Mouse (Mus musculus) left cerebral cortex, postnatal 36 days (tissue): ENCODE results near the gene Vsig10. TPM values are rescaled to one million over a fixed set of nuclear protein-coding genes. Genes with fewer than 3 reads are reported as not detected.

Experiments used
- DNase-seq, 2 experiments: peaks; one replicate each; pipeline ENCODE4 v3.0.0; 2021 to 2022; ENCODE audit warnings: low spot score in 2 of 2, mixed read lengths in 1 of 2
- intact Hi-C: fragments of 180-260 bp; cut with DNase I; formaldehyde crosslinking; loops from one replicate; pipeline ENCODE4 v1.15.1; 2025
- total RNA-seq, 2 experiments: library from RNA; stranded (reverse); gene quantifications; 2 replicates each; pipeline ENCODE4 v1.2.3; 2021

Gene Vsig10
- total RNA-seq, 2 experiments from 2014 or later: 2.7 to 2.9 TPM

DNA sequence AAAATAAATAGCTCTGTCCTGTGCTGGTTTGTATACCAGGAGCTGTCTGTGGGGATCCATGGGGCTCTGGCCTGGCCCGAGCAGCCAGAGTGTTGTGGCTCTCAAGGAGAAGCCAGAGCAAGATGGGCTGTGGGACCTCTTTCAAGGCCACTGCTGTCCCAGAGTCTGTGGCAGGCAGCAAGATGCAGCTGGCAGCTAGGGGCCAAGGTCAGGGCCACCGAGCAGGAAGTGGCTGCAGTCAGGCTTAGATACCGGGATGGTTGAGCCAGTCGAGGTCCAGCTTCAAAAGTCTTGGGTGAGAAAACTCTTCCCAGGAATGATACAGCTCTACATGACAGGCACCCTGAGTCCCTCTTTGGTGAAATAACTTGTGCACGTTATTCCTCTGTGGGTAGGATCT, 28.1 kb downstream of the Vsig10 start:
- intact Hi-C loops: no loop called here
- no peak for DNase-seq

- DNase-seq: no peak
- intact Hi-C loops: no loop called here
Measured at GRCm38 (mm10) chr5:117347838-117348237, 29.0 kb downstream of the Vsig10 start.

DNA sequence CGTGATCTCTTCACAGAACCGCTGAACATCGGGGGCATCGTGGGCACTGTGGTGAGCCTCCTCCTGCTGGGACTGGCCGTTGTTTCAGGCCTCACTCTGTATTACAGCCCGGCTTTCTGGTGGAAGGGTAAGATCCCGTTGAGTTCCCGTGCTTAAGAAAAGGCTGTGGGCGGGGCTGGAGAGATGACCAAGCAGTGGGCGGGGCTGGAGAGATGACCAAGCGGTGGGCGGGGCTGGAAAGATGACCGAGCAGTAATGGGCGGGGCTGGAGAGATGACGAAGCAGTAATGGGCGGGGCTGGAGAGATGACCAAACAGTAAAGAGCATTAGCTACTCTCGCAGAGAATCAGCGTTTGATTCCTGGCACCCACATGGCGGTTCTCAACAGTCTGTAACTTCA, 29.4 kb downstream of the Vsig10 start:
- DNase-seq: no peak
- intact Hi-C loops: no loop called here

GRCm38 (mm10) chr5:117354121-117354520, 35.2 kb downstream of the Vsig10 start:
- DNase-seq: no peak
- intact Hi-C loops: no loop called here

GRCm38 (mm10) chr5:117355648-117356303, 36.9 kb downstream of the Vsig10 start:
- DNase-seq: no peak
- intact Hi-C loops: loop anchor here (5.0 kb wide), 3 partner anchors 38 to 238 kb away; partner anchors contain the start of genes Ksr2, Suds3 and Vsig10

DNA sequence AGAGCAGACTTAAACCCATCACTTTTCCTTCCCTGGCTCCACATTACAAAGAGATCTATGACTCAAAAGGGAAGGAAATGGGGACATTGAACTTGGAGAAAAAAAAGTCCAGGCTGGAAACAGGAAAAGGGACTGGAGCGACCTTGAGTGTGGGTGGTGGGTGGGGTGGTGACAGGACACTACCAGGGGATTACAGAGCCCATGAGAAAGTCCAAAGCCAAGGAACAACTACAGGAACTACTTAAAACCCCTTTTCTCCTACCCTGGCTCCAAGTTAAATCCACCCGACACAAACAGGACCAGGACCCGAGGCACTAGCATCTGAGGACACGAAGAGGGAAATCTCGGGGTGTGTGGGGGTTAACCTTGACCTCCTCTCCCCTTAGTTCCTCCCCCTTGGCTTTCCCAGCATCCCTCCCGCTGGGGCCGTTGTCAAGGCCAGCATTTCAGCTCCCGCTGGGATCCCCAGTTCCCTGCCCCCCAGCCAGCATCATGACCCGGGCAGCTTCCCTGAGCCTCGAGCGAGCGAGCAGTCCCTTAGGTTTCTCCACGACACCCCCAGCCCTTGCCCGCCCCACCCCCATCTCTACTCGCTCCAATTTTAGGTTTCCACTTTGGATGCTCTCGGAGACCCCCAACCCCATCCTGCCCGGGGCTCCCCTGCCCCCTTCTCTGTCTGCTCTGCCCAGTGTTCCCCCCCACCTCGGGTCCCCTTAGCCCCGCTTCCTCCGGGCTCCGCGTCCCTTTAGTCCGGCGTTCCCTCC, 37.7 kb downstream of the Vsig10 start:
- DNase-seq: peak; percentile 34 to 41
- intact Hi-C loops: loop anchor here (5.0 kb wide), 3 partner anchors 39 to 239 kb away; partner anchors contain the start of genes Ksr2, Suds3 and Vsig10

GRCm38 (mm10) chr5:117357129-117357477, 38.2 kb downstream of the Vsig10 start, which contains the start of gene Wsb2:
Gene Wsb2, plus strand, starts transcription at chr5:117357304.
- intact Hi-C loops: loop anchor here (5.0 kb wide), 3 partner anchors 40 to 240 kb away; partner anchors contain the start of genes Ksr2, Suds3 and Vsig10

DNA sequence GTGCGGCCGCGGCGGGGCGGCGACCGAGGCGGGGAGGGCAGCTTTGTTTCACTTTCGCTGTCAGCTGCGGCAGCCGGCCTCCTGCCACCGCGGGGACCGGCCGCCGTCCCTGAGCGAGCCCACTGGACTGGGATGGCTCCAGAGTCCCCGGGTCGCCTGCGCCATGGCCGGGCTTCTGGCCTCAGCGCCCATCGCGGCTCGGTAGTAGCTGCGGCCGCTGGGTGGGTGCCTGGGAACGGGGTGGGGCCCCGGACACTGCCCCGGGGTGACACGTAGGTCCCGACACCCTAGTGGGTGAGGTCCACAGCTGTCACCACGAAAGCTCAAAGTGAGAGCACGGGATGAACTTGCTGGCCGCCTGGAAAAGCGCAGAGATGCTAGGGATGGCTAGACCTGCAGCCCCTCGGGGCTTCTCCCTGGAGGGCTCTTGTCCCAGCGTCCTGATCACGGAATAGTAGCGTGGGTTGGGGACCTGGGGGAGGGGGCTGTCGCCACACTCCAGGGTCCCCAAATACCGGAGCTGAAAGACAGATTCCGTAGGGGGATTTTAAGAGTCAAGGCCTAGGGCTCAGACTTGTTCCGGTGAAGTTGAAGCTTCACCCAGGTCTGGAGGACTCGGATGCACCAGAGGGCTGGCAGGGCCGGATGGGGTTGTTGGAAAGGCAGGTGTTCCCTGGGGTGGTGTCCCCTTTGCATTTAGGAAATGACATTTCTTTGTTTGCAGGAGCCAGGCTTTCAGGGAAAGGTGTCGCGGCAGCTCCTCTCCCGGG, 38.8 kb downstream of the Vsig10 start:
- peak; percentile 36 to 48 for DNase-seq
- intact Hi-C loops: loop anchor here (5.0 kb wide), 3 partner anchors 40 to 240 kb away; partner anchors contain the start of genes Ksr2, Suds3 and Vsig10

More at GRCm38 (mm10) chr5:117357129-117357477, 38.2 kb downstream of the Vsig10 start, which contains the start of gene Wsb2:
- peak; percentile 72 to 84 for DNase-seq

- DNase-seq: no peak
- intact Hi-C loops: loop anchor here (5.0 kb wide), 3 partner anchors 41 to 241 kb away; partner anchors contain the start of genes Ksr2, Suds3 and Vsig10
Measured at GRCm38 (mm10) chr5:117358248-117358630, 39.4 kb downstream of the Vsig10 start.

DNA sequence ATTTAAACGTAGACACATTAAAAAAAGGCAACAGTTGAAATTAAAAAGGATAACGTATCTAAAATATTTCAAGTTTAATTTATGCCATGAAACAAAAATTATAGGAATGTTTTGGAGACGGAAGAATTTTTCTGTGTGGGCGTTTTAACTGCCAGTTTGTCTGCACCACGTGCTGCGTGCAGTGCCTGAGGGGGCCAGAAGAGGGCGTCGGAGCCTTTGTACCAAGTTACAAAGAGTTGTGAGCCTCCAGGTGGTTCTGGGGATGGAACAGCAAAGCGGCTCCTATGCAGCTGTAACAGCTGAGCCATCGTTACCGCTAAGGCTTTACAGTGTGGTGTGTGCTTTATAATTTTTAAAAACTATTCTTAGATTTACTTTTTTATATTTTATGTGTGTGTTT, 39.8 kb downstream of the Vsig10 start:
- intact Hi-C loops: loop anchor here (5.0 kb wide), 3 partner anchors 41 to 241 kb away; partner anchors contain the start of genes Ksr2, Suds3 and Vsig10
- peak; percentile 70 to 77 for DNase-seq

- no peak for DNase-seq
- intact Hi-C loops: loop anchor here (5.0 kb wide), 3 partner anchors 42 to 242 kb away; partner anchors contain the start of genes Ksr2, Suds3 and Vsig10
Measured at GRCm38 (mm10) chr5:117359497-117360227, 40.8 kb downstream of the Vsig10 start.

DNA sequence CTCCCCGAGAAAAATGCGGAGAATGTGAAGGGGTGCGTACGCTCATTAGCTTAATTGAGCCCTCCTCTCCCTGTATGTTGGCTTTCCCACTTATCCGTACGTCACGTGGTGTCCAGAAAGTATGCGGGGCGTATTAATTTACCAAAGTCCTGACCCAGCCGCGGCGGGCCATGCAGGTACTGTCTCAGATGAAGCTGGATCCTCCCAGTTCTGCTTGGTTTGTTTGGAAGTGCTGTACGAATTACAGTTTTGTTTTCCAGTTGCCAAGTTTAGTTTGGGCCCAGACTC, 41.3 kb downstream of the Vsig10 start:
- intact Hi-C loops: no loop called here
- no peak for DNase-seq

GRCm38 (mm10) chr5:117360631-117361541, 42.0 kb downstream of the Vsig10 start:
- intact Hi-C loops: no loop called here
- DNase-seq: no peak

GRCm38 (mm10) chr5:117361590-117361989, 42.7 kb downstream of the Vsig10 start:
- no peak for DNase-seq
- intact Hi-C loops: no loop called here

DNA sequence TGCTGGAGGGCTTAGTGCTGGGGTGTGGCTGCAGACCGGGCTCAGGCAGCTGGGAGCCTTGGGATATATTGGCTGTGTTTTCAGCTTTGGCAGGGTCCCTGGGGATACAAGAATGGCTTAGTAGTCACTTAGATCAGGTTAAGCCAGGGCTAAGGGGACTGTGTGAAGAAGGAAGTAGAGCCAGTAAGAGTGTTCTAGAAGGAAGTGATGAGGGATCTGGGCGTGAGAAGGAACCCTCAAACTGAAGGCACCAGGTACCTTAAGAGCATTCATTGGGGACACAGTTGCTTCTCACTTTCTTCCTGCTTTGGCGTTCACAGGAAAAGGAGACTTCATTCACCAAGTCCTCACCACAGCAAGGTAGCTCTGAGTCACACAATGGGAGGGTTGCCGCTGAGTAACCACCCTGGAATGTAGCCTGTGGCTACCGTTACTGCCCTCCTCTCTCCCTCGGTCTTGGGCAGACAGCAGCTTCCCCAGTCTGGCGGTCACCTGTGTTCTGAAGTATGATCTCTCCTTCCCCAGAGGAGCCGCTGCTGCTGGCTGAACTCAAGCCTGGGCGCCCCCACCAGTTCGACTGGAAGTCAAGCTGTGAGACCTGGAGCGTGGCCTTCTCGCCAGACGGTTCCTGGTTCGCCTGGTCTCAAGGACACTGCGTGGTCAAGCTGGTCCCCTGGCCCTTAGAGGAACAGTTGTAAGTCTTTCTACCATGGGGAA, 44.3 kb downstream of the Vsig10 start:
- no peak for DNase-seq
- intact Hi-C loops: no loop called here

- intact Hi-C loops: no loop called here
- no peak for DNase-seq
Measured at GRCm38 (mm10) chr5:117364821-117365220, 45.9 kb downstream of the Vsig10 start.

DNA sequence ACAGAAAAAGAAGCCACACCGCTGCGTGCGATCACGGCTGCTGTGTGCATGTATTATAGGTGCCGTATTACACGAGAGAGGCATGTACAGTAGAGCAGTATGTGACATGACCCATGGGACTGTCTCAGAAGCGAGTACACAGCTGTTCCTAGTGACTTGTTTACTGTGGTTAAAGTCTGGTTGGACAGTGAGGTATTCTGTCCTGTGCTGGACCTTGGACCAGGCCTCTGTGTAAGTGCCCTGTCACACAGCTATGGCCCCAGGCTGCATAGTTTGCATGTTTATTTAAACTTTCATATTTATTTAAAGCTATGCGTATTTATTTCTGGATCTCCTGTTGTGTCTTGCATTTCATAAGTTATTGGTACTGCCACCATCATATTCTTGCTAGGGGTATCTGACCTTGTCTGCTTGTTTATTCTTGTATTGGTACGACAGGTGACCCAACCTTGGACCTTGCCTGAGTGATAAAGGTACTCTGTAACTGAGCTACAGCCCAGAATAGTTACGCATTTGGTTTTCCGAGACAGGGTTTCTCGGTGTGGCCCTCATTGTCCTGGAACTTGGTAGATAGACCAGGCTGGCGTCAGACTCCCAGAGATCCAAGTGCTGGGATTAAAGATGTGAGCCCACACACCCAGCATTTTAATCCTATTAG, 47.1 kb downstream of the Vsig10 start:
- intact Hi-C loops: no loop called here
- DNase-seq: no peak
